Mouse (Mus musculus) heart, adult 2 months (tissue): Measurements from ENCODE around the gene Far1. TPM values are rescaled to one million over a fixed set of nuclear protein-coding genes. Genes with fewer than 3 reads are reported as not detected.

ENCODE experiments used
- DNase-seq, 2 experiments: peaks; one replicate each; pipeline ENCODE4 v3.0.0; 2021
- H3K27ac ChIP-seq: fragments of 200-600 bp; 2 replicates; pipeline ENCODE4 v1.8.1; 2022
- H3K27me3 ChIP-seq: fragments of 200-500 bp; 2 replicates; pipeline ENCODE4 v1.6.1; 2012; ENCODE audit warnings: mild to moderate bottlenecking, low read length, inconsistent platforms, mixed read lengths; ENCODE audit not compliant: control insufficient read depth, insufficient read depth
- H3K36me3 ChIP-seq: fragments of 200-500 bp; 2 replicates; pipeline ENCODE4 v1.6.1; 2012; ENCODE audit warnings: low read length, inconsistent platforms; ENCODE audit not compliant: control insufficient read depth, insufficient read depth
- H3K4me1 ChIP-seq: fragments of 200-500 bp; 2 replicates; pipeline ENCODE4 v1.6.1; 2011; ENCODE audit warnings: low read length; ENCODE audit not compliant: control insufficient read depth, insufficient read depth
- H3K4me3 ChIP-seq: fragments of 200-600 bp; 2 replicates; pipeline ENCODE4 v1.8.1; 2022
- H3K79me2 ChIP-seq: fragments of 200-500 bp; replicated peaks from 2 replicates; pipeline ENCODE4 v1.6.1; 2012; ENCODE audit warnings: mild to moderate bottlenecking, inconsistent platforms, low read length, moderate library complexity, mixed read lengths; ENCODE audit not compliant: control insufficient read depth, insufficient read depth
- H3K9ac ChIP-seq: fragments of 200-500 bp; 2 replicates; pipeline ENCODE4 v1.6.1; 2012; ENCODE audit warnings: low read depth, mild to moderate bottlenecking, control low read depth, inconsistent platforms, low read length, mixed read lengths
- CTCF ChIP-seq: fragments of 200-600 bp; IDR thresholded peaks from 2 replicates; pipeline ENCODE4 v1.8.1; 2022; ENCODE audit warnings: antibody characterized with exemption, mild to moderate bottlenecking, moderate library complexity
- EP300 ChIP-seq: fragments of 200-500 bp; IDR thresholded peaks from 2 replicates; pipeline ENCODE4 v1.6.1; 2011; ENCODE audit warnings: low read depth, low read length, control low read depth; ENCODE audit not compliant: insufficient read depth
- POLR2A ChIP-seq: fragments of 200-500 bp; IDR thresholded peaks from 2 replicates; pipeline ENCODE4 v1.6.1; 2011; ENCODE audit warnings: mild to moderate bottlenecking, low read depth, low read length, control low read depth; ENCODE audit not compliant: insufficient read depth
- WGBS: fragments of 180-500 bp; shearing (Covaris S2); methylation state at CpG from one replicate; pipeline ENCODE4 v1.1.7; 2018; 5-methylcytosine and 5-hydroxymethylcytosine counted together
- intact Hi-C: fragments of 180-260 bp; cut with DNase I; formaldehyde crosslinking; loops from one replicate; pipeline ENCODE4 v1.15.1; 2025
- long read RNA-seq: library from polyadenylated mRNA; stranded (forward); transcript quantifications from one replicate; pipeline ENCODE4 v2.0.0, GENCODE M21; 2021
- polyA plus RNA-seq: library from polyadenylated mRNA; depleted of rRNA; stranded (reverse); fragments of >200 nt; gene quantifications from 2 replicates; pipeline ENCODE4 v1.2.3, GENCODE M21; 2012; rRNA removed
- total RNA-seq, 2 experiments: library from RNA; stranded (reverse); gene quantifications; 2 replicates each; pipeline ENCODE4 v1.2.3; 2021

The Far1 gene
- 10 to 100 TPM; 17.9 to 19.3 TPM for total RNA-seq
- polyA plus RNA-seq = 8.1 and 15.9 TPM in 2 replicates
- long read RNA-seq, full-length matches to known transcripts = 3 of 5 reads
- long read RNA-seq, partial matches to known transcripts = 0 of 5 reads
- long read RNA-seq, other reads (novel, unspliced or antisense) = 2 of 5 reads

- H3K79me2 ChIP-seq = peaks cover 1% of the 10 kb centered on the region; the same call in 1 of the 2 replicates
- no peaks in the 10 kb centered on the region; the same call in 1 of the 2 replicates for H3K4me1 ChIP-seq
- no peaks in the 10 kb centered on the region for H3K36me3 ChIP-seq
- H3K27ac ChIP-seq = peak within 1 kb of the TSS; percentile 90
- peak within 1 kb of the TSS; percentile 84 for H3K9ac ChIP-seq
- H3K4me3 ChIP-seq = peak within 1 kb of the TSS; percentile 83
- intact Hi-C loops = no loop called here
- H3K27me3 ChIP-seq = no peaks in the 10 kb centered on the region
- peak; percentile 97 to 99 for DNase-seq
- peak; percentile 86 for TF ChIP-seq POLR2A
- TF ChIP-seq CTCF = peak; percentile 82
- TF ChIP-seq EP300 = no peak
- under 1% methylated on average over 71 of the region's 71 CpGs for WGBS
These were observed at the start of gene Far1 for GRCm38 (mm10) chr7:113513286-113513962. Far1 (plus strand) TSS chr7:113513834.

- Histone ChIP-seq H3K36me3 (no peaks in the 10 kb centered on the region), H3K9ac (no peak overlapping the region), H3K79me2 (no peaks in the 10 kb centered on the region), H3K4me1 (no peaks in the 10 kb centered on the region), H3K4me3 (no peak overlapping the region), H3K27me3 (no peaks in the 10 kb centered on the region), H3K27ac (no peak overlapping the region)
- 80% methylated on average over 3 of the region's 3 CpGs for WGBS
- intact Hi-C loops = no loop called here
- no peak for DNase-seq
- TF ChIP-seq EP300 (no peak), POLR2A (no peak), CTCF (no peak)
These were observed 45.3 kb upstream of the Far1 start for GRCm38 (mm10) chr7:113468345-113468744.

DNA sequence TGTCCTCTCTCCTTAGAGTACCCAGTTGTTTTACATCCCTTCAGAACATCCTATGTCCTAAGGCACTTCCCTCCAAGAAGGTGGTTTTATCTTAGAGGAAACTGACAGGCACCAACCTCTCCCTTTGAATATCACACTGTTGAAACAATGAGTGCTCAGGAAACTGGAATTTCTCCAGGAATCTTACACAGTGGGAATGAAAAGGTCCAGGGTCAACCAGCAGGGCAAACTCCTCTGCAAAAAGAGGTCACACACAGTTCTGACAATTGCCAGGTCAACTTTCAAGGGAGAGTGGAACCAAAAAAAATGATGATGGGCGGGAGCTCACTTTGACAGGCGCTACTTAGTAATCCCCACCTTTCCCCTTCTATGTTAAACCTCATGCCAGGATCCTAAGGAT lies 43.0 kb upstream of the Far1 start:
- 50% methylated on average over 2 of the region's 2 CpGs for WGBS
- no peak overlapping the region for H3K4me3 ChIP-seq
- no peaks in the 10 kb centered on the region for H3K4me1 ChIP-seq
- DNase-seq = no peak
- no peak overlapping the region for H3K9ac ChIP-seq
- H3K79me2 ChIP-seq = no peaks in the 10 kb centered on the region
- intact Hi-C loops = no loop called here
- no peaks in the 10 kb centered on the region for H3K27me3 ChIP-seq
- TF ChIP-seq EP300 (no peak), POLR2A (no peak), CTCF (no peak)
- no peak overlapping the region for H3K27ac ChIP-seq
- H3K36me3 ChIP-seq = no peaks in the 10 kb centered on the region

DNA sequence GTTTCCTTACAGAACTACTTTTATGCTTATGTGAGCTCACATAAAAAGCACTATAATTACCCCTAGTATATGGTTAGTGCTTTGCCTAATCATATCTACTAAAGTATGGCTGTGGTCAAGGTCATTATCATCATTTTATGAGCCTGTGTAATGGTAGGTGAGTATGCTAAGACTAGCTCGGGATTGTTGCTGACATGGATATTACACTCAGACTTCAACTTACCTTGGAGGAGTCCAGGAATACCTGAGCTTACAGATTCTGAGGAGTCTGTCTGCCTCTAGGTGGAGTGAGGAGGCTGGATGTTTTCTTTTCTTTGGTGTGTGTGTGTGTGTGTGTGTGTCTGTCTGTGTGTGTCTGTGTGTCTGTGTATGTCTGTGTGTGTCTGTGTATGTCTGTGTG lies 42.0 kb upstream of the Far1 start:
- H3K9ac ChIP-seq = no peak overlapping the region
- TF ChIP-seq POLR2A = no peak
- no peaks in the 10 kb centered on the region for H3K79me2 ChIP-seq
- no peaks in the 10 kb centered on the region for H3K27me3 ChIP-seq
- intact Hi-C loops = no loop called here
- 68% methylated on average over 1 of the region's 1 CpGs for WGBS
- no peaks in the 10 kb centered on the region for H3K4me1 ChIP-seq
- no peak overlapping the region for H3K27ac ChIP-seq
- no peaks in the 10 kb centered on the region for H3K36me3 ChIP-seq
- DNase-seq = no peak
- no peak overlapping the region for H3K4me3 ChIP-seq

DNA sequence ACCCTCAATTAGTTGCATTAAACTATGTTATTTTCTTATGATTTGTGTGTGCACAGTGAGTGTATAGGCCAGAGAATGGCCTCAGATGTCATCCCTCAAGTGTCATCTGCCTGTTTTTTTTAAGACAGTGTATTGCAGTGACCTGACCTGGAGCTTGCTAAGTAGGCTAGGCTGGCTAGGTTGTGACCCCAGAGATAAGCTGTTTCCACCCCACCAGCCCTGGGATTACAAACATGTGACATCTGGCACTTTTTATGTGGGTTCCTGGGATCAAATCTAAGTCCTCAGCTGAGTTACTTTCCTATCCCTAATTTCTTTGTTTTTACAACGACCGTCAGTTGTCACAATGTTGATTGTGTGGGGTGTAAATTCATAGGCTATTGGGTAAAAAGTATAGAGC lies 17.8 kb upstream of the Far1 start:
- no peak overlapping the region for H3K4me3 ChIP-seq
- H3K4me1 ChIP-seq = no peaks in the 10 kb centered on the region
- H3K27me3 ChIP-seq = no peaks in the 10 kb centered on the region
- DNase-seq = no peak
- intact Hi-C loops = no loop called here
- no peak for TF ChIP-seq POLR2A
- no peak for TF ChIP-seq EP300
- no peak for TF ChIP-seq CTCF
- 62% methylated on average over 2 of the region's 2 CpGs for WGBS
- no peaks in the 10 kb centered on the region for H3K36me3 ChIP-seq
- no peak overlapping the region for H3K27ac ChIP-seq
- H3K9ac ChIP-seq = no peak overlapping the region
- no peaks in the 10 kb centered on the region for H3K79me2 ChIP-seq

GRCm38 (mm10) chr7:113498413-113498812 lies 15.2 kb upstream of the Far1 start:
- no peak for DNase-seq
- Histone ChIP-seq H3K27ac (no peak overlapping the region), H3K4me1 (no peaks in the 10 kb centered on the region), H3K4me3 (no peak overlapping the region), H3K79me2 (no peaks in the 10 kb centered on the region), H3K36me3 (no peaks in the 10 kb centered on the region), H3K27me3 (no peaks in the 10 kb centered on the region), H3K9ac (no peak overlapping the region)
- TF ChIP-seq EP300 = no peak
- no peak for TF ChIP-seq CTCF
- no peak for TF ChIP-seq POLR2A
- WGBS = 69% methylated on average over 3 of the region's 3 CpGs
- intact Hi-C loops = no loop called here
